Mouse (Mus musculus) layer of hippocampus, adult 18-20 months (tissue): ENCODE results near the gene Ehbp1. TPM values are rescaled to one million over a fixed set of nuclear protein-coding genes. Genes with fewer than 3 reads are reported as not detected.

Experiments
- DNase-seq, 2 experiments: peaks; one replicate each; pipeline ENCODE4 v3.0.0; 2022; ENCODE audit warnings: low spot score in 2 of 2
- total RNA-seq, 2 experiments: library from RNA; stranded (reverse); gene quantifications; 2 replicates each; pipeline ENCODE4 v1.2.3; 2021

The Ehbp1 gene
- total RNA-seq, 2 experiments from 2014 or later: 42.8 to 45.5 TPM

GRCm38 (mm10) chr11:21985118-21985517 lies 357.0 kb downstream of the Ehbp1 start:
- no peak for DNase-seq

GRCm38 (mm10) chr11:21974005-21974531 lies 368.0 kb downstream of the Ehbp1 start:
- DNase-seq: no peak

GRCm38 (mm10) chr11:21973597-21973996 lies 368.5 kb downstream of the Ehbp1 start:
- DNase-seq: no peak

- DNase-seq: no peak
These were observed 373.2 kb downstream of the Ehbp1 start for GRCm38 (mm10) chr11:21968922-21969321.

Other genes starting within 250 kb of the Ehbp1 start
- gene Tmem17, start 169.8 kb upstream of the Ehbp1 start, total RNA-seq: 1 to 10 TPM; 4.5 to 4.7 TPM